7 mouse cellular contexts compared by ENCODE assay signal in the genomic region with DNA sequence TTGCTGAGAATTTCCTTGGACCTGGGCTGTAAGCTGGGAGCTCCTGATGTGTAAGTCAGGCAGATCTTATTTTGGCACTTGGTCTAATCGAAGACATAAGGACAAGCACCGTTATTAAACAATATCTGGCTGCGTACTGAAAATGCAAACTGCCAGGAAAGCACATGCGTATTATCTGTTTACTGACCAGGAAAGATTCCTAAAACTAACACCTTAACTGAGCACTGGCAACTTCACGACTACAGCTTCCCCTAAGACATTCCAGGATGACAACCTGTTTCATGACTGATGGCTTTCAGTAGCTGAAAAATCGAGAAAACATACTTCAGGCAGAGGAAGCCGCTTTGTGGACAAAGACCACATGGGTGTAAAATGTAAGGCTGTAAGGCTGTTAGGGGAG. TPM values are rescaled to one million over a fixed set of nuclear protein-coding genes. Genes with fewer than 3 reads are reported as not detected.
A peak's percentile ranks its signal among the peaks of the same experiment; 100 is the strongest.
DNase-seq lines count a peak whose midpoint lies in the region; ATAC-seq lines count a peak whose summit lies in the region.

No protein-coding gene starts in this region.

- no peaks in the 10 kb centered on the region for H3K27me3 ChIP-seq in lung, embryonic 16.5 days (ENCODE audit: control insufficient read depth, insufficient read depth, low read depth, low read length)
- H3K27me3 ChIP-seq in forebrain, embryonic 10.5 days (ENCODE audit: poor library complexity, severe bottlenecking) = no peaks in the 10 kb centered on the region
- H3K27me3 ChIP-seq in limb, embryonic 11.5 days (ENCODE audit: control insufficient read depth, insufficient read depth, low read length) = no peaks in the 10 kb centered on the region
- H3K27me3 ChIP-seq in stomach, embryonic 14.5 days (ENCODE audit: control insufficient read depth, insufficient read depth, low read length) = no peaks in the 10 kb centered on the region

- H3K4me2 ChIP-seq in lung, embryonic 16.5 days (ENCODE audit: low read depth, low read length) = peak overlapping the region; percentile 61
- peak overlapping the region; percentile 64 for H3K4me2 ChIP-seq in limb, embryonic 11.5 days (ENCODE audit: low read depth, severe bottlenecking)
- peak overlapping the region; percentile 52 for H3K4me2 ChIP-seq in stomach, embryonic 14.5 days (replicated peaks; ENCODE audit: low read depth, low read length)

- no peak for DNase-seq in lung, postnatal 4 days
- no peak for DNase-seq in forebrain, embryonic 10.5 days (ENCODE audit: extremely low spot score, low spot score)
- DNase-seq in limb, embryonic 11.5 days (ENCODE audit: low spot score) = no peak
- DNase-seq in cerebellum, postnatal 14 days = no peak
- DNase-seq in yolk sac, embryonic 10.5 days (ENCODE audit: low spot score) = no peak

- peak overlapping the region; percentile 85 for H3K27ac ChIP-seq in lung, embryonic 16.5 days (ENCODE audit: low read length)
- peak overlapping the region; percentile 95 for H3K27ac ChIP-seq in forebrain, embryonic 10.5 days
- peak overlapping the region; percentile 86 for H3K27ac ChIP-seq in limb, embryonic 11.5 days (replicated peaks; ENCODE audit: low read depth, low read length)
- H3K27ac ChIP-seq in stomach, embryonic 14.5 days (ENCODE audit: low read length) = peak overlapping the region; percentile 81

- H3K4me1 ChIP-seq in lung, embryonic 16.5 days (replicated peaks; ENCODE audit: control insufficient read depth, insufficient read depth, low read length) = peaks cover 14% of the 10 kb centered on the region
- H3K4me1 ChIP-seq in forebrain, embryonic 10.5 days = peaks cover 17% of the 10 kb centered on the region
- H3K4me1 ChIP-seq in limb, embryonic 11.5 days (ENCODE audit: control insufficient read depth, insufficient read depth, low read length) = no peaks in the 10 kb centered on the region
- H3K4me1 ChIP-seq in stomach, embryonic 14.5 days (ENCODE audit: control insufficient read depth, insufficient read depth, low read length) = peaks cover 5% of the 10 kb centered on the region; the same call in 1 of the 2 replicates

- H3K36me3 ChIP-seq in lung, embryonic 16.5 days (ENCODE audit: control insufficient read depth, insufficient read depth, low read length) = no peaks in the 10 kb centered on the region
- 0 out of 2 replicates have a peak, but pooled peaks cover 6% of the 10 kb centered on the region for H3K36me3 ChIP-seq in forebrain, embryonic 10.5 days (replicated peaks)
- H3K36me3 ChIP-seq in limb, embryonic 11.5 days (ENCODE audit: control insufficient read depth, insufficient read depth, low read length) = no peaks in the 10 kb centered on the region
- no peaks in the 10 kb centered on the region for H3K36me3 ChIP-seq in stomach, embryonic 14.5 days (ENCODE audit: control insufficient read depth, insufficient read depth, low read length)

- WGBS in lung, embryonic 16.5 days = 19% methylated on average over 7 of the region's 7 CpGs
- WGBS in forebrain, embryonic 10.5 days = 46% methylated on average over 7 of the region's 7 CpGs
- 41% methylated on average over 7 of the region's 7 CpGs for WGBS in limb, embryonic 11.5 days
- WGBS in stomach, embryonic 14.5 days = 26% methylated on average over 7 of the region's 7 CpGs

- H3K9me3 ChIP-seq in lung, embryonic 16.5 days (ENCODE audit: control insufficient read depth, low read length) = no peaks in the 10 kb centered on the region
- H3K9me3 ChIP-seq in forebrain, embryonic 10.5 days = no peaks in the 10 kb centered on the region
- no peaks in the 10 kb centered on the region for H3K9me3 ChIP-seq in limb, embryonic 11.5 days (ENCODE audit: control insufficient read depth, low read length)
- H3K9me3 ChIP-seq in stomach, embryonic 14.5 days (ENCODE audit: control insufficient read depth, low read depth, low read length) = no peaks in the 10 kb centered on the region

- H3K4me3 ChIP-seq in lung, embryonic 16.5 days (ENCODE audit: low read length) = peak overlapping the region; percentile 99
- peak overlapping the region; percentile 92 for H3K4me3 ChIP-seq in forebrain, embryonic 10.5 days
- peak overlapping the region; percentile 89 for H3K4me3 ChIP-seq in limb, embryonic 11.5 days (ENCODE audit: low read depth, low read length)
- H3K4me3 ChIP-seq in stomach, embryonic 14.5 days (ENCODE audit: low read depth, low read length) = peak overlapping the region; percentile 99

- ATAC-seq in lung, embryonic 16.5 days (ENCODE audit: low read depth) = no peak
- no peak for ATAC-seq in limb, embryonic 11.5 days (ENCODE audit: insufficient number of reproducible peaks, low FRiP score, low TSS enrichment, low read depth)
- ATAC-seq in stomach, embryonic 14.5 days (ENCODE audit: insufficient number of reproducible peaks, insufficient read depth, low FRiP score, low read depth) = no peak

- peak overlapping the region; percentile 97 for H3K9ac ChIP-seq in lung, embryonic 16.5 days (ENCODE audit: low read length)
- H3K9ac ChIP-seq in limb, embryonic 11.5 days (ENCODE audit: low read length) = peak overlapping the region; percentile 87
- H3K9ac ChIP-seq in stomach, embryonic 14.5 days (replicated peaks; ENCODE audit: low read depth, low read length) = peak overlapping the region; percentile 28

RNA-seq across cellular contexts. Expression of gene Calu, which starts 0.7 kb away (rescaled TPM):
- 442 and 447 TPM in 2 replicates for polyA plus RNA-seq in lung, embryonic 16.5 days (2015; fragmentation: Nextera tagmentation; extraction: Ambion mirVana)
- polyA plus RNA-seq in forebrain, embryonic 10.5 days (2016; fragmentation: Nextera tagmentation; extraction: Ambion mirVana) = 225 and 238 TPM in 2 replicates
- polyA plus RNA-seq in limb, embryonic 11.5 days (2014; fragmentation: Nextera tagmentation; extraction: Ambion mirVana) = 308 and 313 TPM in 2 replicates
- 384 and 413 TPM in 2 replicates for polyA plus RNA-seq in stomach, embryonic 14.5 days (2014; fragmentation: Nextera tagmentation; extraction: Ambion mirVana)

RNA-seq across cellular contexts. Expression of gene Fam71f1, which starts 28.2 kb away (rescaled TPM):
- polyA plus RNA-seq in lung, embryonic 16.5 days (2015; fragmentation: Nextera tagmentation; extraction: Ambion mirVana) = not detected in 2 replicates
- polyA plus RNA-seq in forebrain, embryonic 10.5 days (2016; fragmentation: Nextera tagmentation; extraction: Ambion mirVana) = not detected in 2 replicates
- polyA plus RNA-seq in limb, embryonic 11.5 days (2014; fragmentation: Nextera tagmentation; extraction: Ambion mirVana) = 0.11 TPM in 1 of 2 replicates, not detected in the other
- polyA plus RNA-seq in stomach, embryonic 14.5 days (2014; fragmentation: Nextera tagmentation; extraction: Ambion mirVana) = not detected in 2 replicates

RNA-seq across cellular contexts. Expression of gene Opn1sw, which starts 41.1 kb away (rescaled TPM):
- polyA plus RNA-seq in lung, embryonic 16.5 days (2015; fragmentation: Nextera tagmentation; extraction: Ambion mirVana) = 0.35 and 0.48 TPM in 2 replicates
- 0.24 and 0.28 TPM in 2 replicates for polyA plus RNA-seq in forebrain, embryonic 10.5 days (2016; fragmentation: Nextera tagmentation; extraction: Ambion mirVana)
- polyA plus RNA-seq in limb, embryonic 11.5 days (2014; fragmentation: Nextera tagmentation; extraction: Ambion mirVana) = 0.24 TPM in 2 replicates
- 1.3 and 1.5 TPM in 2 replicates for polyA plus RNA-seq in stomach, embryonic 14.5 days (2014; fragmentation: Nextera tagmentation; extraction: Ambion mirVana)

RNA-seq across cellular contexts. Expression of gene Ccdc136, which starts 48.9 kb away (rescaled TPM):
- 12.8 and 13.8 TPM in 2 replicates for polyA plus RNA-seq in lung, embryonic 16.5 days (2015; fragmentation: Nextera tagmentation; extraction: Ambion mirVana)
- 21.2 and 21.6 TPM in 2 replicates for polyA plus RNA-seq in forebrain, embryonic 10.5 days (2016; fragmentation: Nextera tagmentation; extraction: Ambion mirVana)
- polyA plus RNA-seq in limb, embryonic 11.5 days (2014; fragmentation: Nextera tagmentation; extraction: Ambion mirVana) = 37.1 and 37.3 TPM in 2 replicates
- 22.0 and 29.5 TPM in 2 replicates for polyA plus RNA-seq in stomach, embryonic 14.5 days (2014; fragmentation: Nextera tagmentation; extraction: Ambion mirVana)

Comparison
In these comparisons a context has a peak if more than half of its experiments do, and no peak if none do; other contexts are left out.
1. H3K9ac ChIP-seq: peak in every context shown above with its lines; median percentile 97 in lung, embryonic 16.5 days; 87 in limb, embryonic 11.5 days; 28 in stomach, embryonic 14.5 days.